Mouse (Mus musculus): ENCODE results near the gene Grik3.

DNA sequence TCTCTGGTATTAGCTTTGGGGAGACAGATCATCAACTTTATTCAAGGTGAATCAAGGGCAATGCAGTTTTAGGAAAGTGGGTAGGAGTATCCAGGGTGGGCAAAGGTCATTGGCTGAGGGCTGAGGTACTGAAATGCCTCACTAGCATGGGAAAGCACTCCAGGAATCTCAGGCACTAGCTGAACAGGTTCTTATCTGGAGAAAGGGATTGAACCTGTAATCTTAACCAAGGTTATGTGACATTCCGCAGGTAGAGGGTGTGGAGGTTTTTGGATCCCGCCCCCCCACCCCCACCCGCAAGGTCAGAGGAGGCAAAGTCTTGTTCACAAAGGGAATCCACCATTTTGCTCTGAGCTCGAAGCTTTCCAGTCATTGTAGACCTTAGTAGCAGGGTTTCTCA is 93.4 kb downstream of the Grik3 start:
- TF ChIP-seq EP300 (IDR thresholded peaks at IDR 0.05; ENCODE audit: low read depth): no peak
- no peak for TF ChIP-seq CTCF (IDR thresholded peaks at IDR 0.05; ENCODE audit: low read depth)
